Mouse (Mus musculus) liver, embryonic 16.5 days (tissue): Measurements from ENCODE around the gene Rnaseh2c. TPM values are rescaled to one million over a fixed set of nuclear protein-coding genes. Genes with fewer than 3 reads are reported as not detected.
A peak's percentile ranks its signal among the peaks of the same experiment; 100 is the strongest.

ENCODE experiments used
- ATAC-seq: fragments of 200-750 bp; cut with Nextera tagmentation; 2 replicates; pipeline ENCODE4 v1.8.0; 2017; ENCODE audit warnings: low read depth, mild to moderate bottlenecking, moderate number of reproducible peaks, moderate library complexity
- H3K27ac ChIP-seq: fragments of 300-500 bp; sonication (generic); 2 replicates; pipeline ENCODE4 v1.5.1; 2014; ENCODE audit warnings: mild to moderate bottlenecking, low read length
- H3K27me3 ChIP-seq: fragments of 300-500 bp; sonication (generic); 2 replicates; pipeline ENCODE4 v1.6.1; 2014; ENCODE audit warnings: low read depth, low read length, mixed read lengths; ENCODE audit not compliant: control insufficient read depth, insufficient read depth
- H3K36me3 ChIP-seq: fragments of 300-500 bp; sonication (generic); 2 replicates; pipeline ENCODE4 v1.6.1; 2014; ENCODE audit warnings: mild to moderate bottlenecking; ENCODE audit not compliant: control insufficient read depth, insufficient read depth
- H3K4me1 ChIP-seq: fragments of 300-500 bp; sonication (generic); 2 replicates; pipeline ENCODE4 v1.6.1; 2014; ENCODE audit warnings: low read depth, low read length, mixed read lengths; ENCODE audit not compliant: control insufficient read depth
- H3K4me2 ChIP-seq: fragments of 300-500 bp; sonication (generic); 2 replicates; pipeline ENCODE4 v1.6.1; 2014; ENCODE audit warnings: low read depth, low read length, mixed read lengths
- H3K4me3 ChIP-seq: fragments of 300-500 bp; sonication (generic); 2 replicates; pipeline ENCODE4 v1.5.1; 2014; ENCODE audit warnings: low read depth, mild to moderate bottlenecking, low read length
- H3K9ac ChIP-seq: fragments of 300-500 bp; sonication (generic); 2 replicates; pipeline ENCODE4 v1.6.1; 2014; ENCODE audit warnings: low read depth, low read length
- H3K9me3 ChIP-seq: fragments of 300-500 bp; sonication (generic); replicated peaks from 2 replicates; pipeline ENCODE4 v1.6.1; 2016; ENCODE audit warnings: low read length; ENCODE audit not compliant: control insufficient read depth
- WGBS: fragments of 180-500 bp; shearing (Covaris S2); extraction: QIAGEN DNeasy Blood & Tissue Kit; methylation state at CpG from one replicate; pipeline ENCODE4 v1.1.7; 2014; ENCODE audit not compliant: insufficient replicate concordance; 5-methylcytosine and 5-hydroxymethylcytosine counted together
- polyA plus RNA-seq: library from polyadenylated mRNA; unstranded; fragments of >200 nt; fragmentation: Nextera tagmentation; extraction: Ambion mirVana; gene quantifications from 2 replicates; pipeline ENCODE4 v1.2.1, GENCODE M21; 2015

Gene Rnaseh2c
- polyA plus RNA-seq, 1 experiment from 2014 or later: 92.2 TPM

DNA sequence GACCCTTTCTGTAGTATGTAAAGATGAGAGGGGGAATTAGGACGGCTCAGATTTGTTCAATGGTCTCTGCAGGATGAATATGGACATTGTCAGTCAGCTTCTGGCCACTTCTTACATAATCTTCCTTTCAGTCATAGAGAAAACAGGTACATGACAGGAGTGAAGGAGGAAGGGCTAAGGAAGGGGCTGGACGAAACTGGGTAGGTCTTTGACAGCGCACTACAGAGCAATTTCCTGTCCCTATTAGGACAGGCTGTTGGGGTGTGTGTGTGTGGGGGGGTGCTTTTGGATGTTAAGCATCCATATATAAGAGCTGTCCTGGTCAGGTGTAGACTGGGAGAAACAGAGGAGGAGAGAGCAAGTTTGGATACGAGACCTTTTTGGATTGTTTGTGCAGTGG is 2.4 kb upstream of the Rnaseh2c start:
- Histone ChIP-seq H3K27me3 (no peaks in the 10 kb centered on the region), H3K9me3 (no peaks in the 10 kb centered on the region), H3K4me3 (no peak overlapping the region), H3K9ac (no peak overlapping the region), H3K27ac (no peak overlapping the region; the same call in 1 of the 2 replicates), H3K4me2 (no peak overlapping the region), H3K4me1 (peaks cover 14% of the 10 kb centered on the region), H3K36me3 (peaks cover 4% of the 10 kb centered on the region)
- no peak for ATAC-seq
- WGBS: 53% methylated on average over 4 of the region's 4 CpGs

DNA sequence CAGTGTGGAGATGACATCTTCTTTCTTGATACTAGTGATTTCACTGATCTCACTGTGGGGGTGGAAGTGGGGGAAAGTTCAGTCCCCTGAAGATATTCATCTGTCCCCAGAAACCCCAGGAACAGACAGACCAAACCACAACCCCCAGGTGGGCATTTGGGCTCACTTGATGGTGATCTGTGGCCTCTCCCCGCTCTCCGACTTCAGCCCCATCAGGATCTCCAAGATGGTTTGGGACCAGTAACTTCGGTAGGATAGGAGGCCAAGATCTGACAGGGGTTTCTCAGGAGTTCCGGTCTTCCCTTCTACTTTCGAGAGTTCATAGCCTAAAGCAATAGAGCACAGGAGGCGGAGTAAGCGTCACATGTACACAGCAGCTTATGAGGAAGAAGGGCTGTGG is 2.0 kb downstream of the Rnaseh2c start:
- Histone ChIP-seq H3K9ac (no peak overlapping the region), H3K4me2 (no peak overlapping the region), H3K4me1 (peaks cover 15% of the 10 kb centered on the region), H3K9me3 (no peaks in the 10 kb centered on the region), H3K27me3 (no peaks in the 10 kb centered on the region), H3K27ac (no peak overlapping the region), H3K4me3 (no peak overlapping the region), H3K36me3 (peaks cover 27% of the 10 kb centered on the region)
- 84% methylated on average over 7 of the region's 7 CpGs for WGBS
- no peak for ATAC-seq

DNA sequence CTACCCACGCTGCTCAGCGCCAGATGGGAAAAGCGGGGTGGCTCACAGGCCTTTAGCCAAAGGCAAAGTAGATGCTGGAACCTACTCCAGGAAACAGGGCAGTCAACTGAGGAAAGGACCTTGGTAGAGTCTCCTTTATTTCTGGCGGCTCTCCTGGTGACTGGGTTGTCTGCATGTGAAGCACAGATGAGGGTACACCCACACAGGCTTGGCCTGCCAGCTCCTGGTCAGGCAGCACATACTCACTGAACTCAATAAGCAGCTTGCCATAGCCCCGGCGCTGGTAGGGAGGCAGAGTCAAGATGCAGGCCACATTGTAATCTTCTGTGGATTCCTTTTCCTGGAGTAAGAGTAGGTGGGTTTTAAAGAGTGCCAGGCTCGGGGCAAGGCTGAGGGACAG is 3.5 kb downstream of the Rnaseh2c start:
- H3K27me3 ChIP-seq: no peaks in the 10 kb centered on the region
- H3K4me1 ChIP-seq: peaks cover 24% of the 10 kb centered on the region
- no peak overlapping the region for H3K4me2 ChIP-seq
- no peak overlapping the region for H3K27ac ChIP-seq
- no peak overlapping the region for H3K4me3 ChIP-seq
- H3K36me3 ChIP-seq: peaks cover 27% of the 10 kb centered on the region
- H3K9me3 ChIP-seq: no peaks in the 10 kb centered on the region
- no peak for ATAC-seq
- WGBS: 80% methylated on average over 7 of the region's 7 CpGs
- H3K9ac ChIP-seq: no peak overlapping the region

DNA sequence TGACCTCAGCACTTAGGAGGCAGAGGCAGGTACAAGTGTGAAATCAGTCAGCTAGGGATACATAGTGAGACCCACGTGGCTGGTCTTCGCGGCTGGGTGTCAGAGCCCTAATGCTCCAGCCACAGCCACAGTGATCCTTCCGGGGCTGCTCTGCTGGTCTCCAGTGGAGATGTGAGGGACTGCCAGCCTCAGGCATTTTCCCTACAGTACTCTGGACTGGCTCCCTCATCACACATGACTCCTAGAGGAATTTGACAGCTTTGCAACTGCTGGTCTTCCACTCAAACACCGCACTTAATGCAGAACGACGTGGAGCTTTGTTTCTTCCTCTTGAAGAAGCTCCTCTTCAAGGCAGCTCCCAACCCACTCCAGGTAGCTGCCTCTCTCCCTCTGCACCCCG is 4.5 kb downstream of the Rnaseh2c start:
- Histone ChIP-seq H3K27ac (no peak overlapping the region), H3K36me3 (peaks cover 27% of the 10 kb centered on the region), H3K4me3 (no peak overlapping the region), H3K4me2 (no peak overlapping the region), H3K9me3 (no peaks in the 10 kb centered on the region), H3K27me3 (no peaks in the 10 kb centered on the region), H3K9ac (no peak overlapping the region), H3K4me1 (peaks cover 32% of the 10 kb centered on the region)
- 84% methylated on average over 8 of the region's 8 CpGs for whole genome bisulfite sequencing
- no peak for ATAC-seq

DNA sequence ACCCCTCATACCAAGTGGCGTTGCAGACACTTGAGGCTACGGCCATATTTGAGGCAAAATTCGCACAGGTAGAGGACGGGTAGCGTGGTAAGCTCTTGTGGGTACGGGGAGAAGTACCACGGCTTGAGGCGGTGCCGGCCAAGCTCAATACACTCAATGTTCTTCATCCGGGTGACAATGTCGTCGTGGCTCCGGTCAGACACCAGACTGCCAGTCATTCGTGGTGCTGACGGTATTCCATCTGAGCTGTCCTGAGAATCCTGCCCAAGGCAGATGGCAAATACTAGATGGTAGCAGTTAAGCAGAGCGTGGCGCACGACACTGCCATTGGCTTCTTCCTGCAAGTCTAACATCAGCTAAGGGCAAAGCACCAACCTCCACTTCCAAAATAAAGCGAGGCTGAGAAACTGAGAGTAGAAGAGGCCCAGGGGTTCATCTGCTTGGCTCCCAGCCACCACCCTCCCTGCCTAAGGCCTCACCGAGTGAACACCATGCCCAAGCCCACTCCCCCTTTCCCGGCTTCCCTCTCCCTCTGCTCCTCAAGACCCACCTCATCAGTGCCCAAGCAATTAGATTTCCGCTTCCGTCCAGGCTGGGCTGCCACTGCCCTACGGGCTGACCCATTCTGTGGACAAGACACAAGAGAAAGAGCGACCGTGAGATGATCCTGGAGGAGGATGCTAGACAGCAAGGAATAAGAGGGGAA is 6.2 kb downstream of the Rnaseh2c start:
- Histone ChIP-seq H3K9ac (no peak overlapping the region), H3K9me3 (no peaks in the 10 kb centered on the region), H3K36me3 (peaks cover 27% of the 10 kb centered on the region), H3K27me3 (no peaks in the 10 kb centered on the region), H3K27ac (no peak overlapping the region), H3K4me2 (no peak overlapping the region), H3K4me1 (peaks cover 35% of the 10 kb centered on the region), H3K4me3 (no peak overlapping the region)
- ATAC-seq: no peak
- WGBS: 88% methylated on average over 26 of the region's 26 CpGs

DNA sequence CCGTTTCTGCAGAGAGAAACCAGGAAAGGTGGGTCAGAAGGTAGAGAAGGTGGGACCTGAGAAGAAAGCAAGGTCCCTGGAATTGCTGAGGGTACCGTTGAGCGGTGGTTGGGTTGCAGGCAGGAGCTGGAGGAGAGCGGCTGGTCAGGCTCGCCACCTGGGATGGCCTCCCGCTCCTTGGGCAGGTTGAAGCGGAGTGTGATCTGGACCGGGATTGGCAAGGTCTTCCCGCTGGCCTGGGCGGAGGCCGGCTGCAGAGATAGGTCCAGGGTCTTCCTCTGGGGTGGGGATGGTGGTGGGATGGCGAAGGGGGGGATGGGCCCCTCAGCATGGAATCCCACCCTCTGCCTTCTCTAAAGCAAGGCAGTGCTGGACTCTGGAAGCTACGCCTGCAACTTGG is 7.0 kb downstream of the Rnaseh2c start:
- Histone ChIP-seq H3K9me3 (no peaks in the 10 kb centered on the region), H3K9ac (no peak overlapping the region), H3K4me1 (peaks cover 36% of the 10 kb centered on the region), H3K27me3 (no peaks in the 10 kb centered on the region), H3K27ac (no peak overlapping the region; the same call in 1 of the 2 replicates), H3K4me2 (peak overlapping the region; percentile 83), H3K36me3 (peaks cover 27% of the 10 kb centered on the region), H3K4me3 (peak overlapping the region; percentile 67; the same call in 1 of the 2 replicates)
- WGBS: 89% methylated on average over 13 of the region's 13 CpGs
- no peak for ATAC-seq

DNA sequence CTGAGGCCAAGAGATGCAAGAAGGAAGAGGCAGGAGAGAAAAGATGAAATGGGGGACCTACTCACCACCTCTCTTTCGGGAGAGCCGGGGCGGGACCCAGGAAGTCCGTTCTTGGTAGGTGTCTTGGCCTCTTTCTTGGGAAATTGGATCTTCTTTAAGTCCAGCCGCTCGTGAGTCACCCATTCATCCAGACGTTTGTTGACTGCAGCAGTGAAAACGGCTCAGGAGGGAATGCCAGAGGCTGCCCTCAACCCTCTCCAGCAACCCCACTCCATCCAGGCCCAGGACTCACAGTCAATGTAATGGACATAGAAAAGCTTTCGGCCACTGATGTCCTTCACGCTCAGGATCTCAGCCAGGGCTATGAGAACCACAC is 7.5 kb downstream of the Rnaseh2c start:
- H3K9ac ChIP-seq: peak overlapping the region; percentile 77
- no peaks in the 10 kb centered on the region for H3K27me3 ChIP-seq
- WGBS: 57% methylated on average over 10 of the region's 10 CpGs
- H3K4me1 ChIP-seq: peaks cover 34% of the 10 kb centered on the region
- H3K36me3 ChIP-seq: peaks cover 23% of the 10 kb centered on the region
- ATAC-seq: no peak
- H3K9me3 ChIP-seq: no peaks in the 10 kb centered on the region
- peak overlapping the region; percentile 18 for H3K27ac ChIP-seq
- peak overlapping the region; percentile 67 for H3K4me3 ChIP-seq
- peak overlapping the region; percentile 83 for H3K4me2 ChIP-seq

DNA sequence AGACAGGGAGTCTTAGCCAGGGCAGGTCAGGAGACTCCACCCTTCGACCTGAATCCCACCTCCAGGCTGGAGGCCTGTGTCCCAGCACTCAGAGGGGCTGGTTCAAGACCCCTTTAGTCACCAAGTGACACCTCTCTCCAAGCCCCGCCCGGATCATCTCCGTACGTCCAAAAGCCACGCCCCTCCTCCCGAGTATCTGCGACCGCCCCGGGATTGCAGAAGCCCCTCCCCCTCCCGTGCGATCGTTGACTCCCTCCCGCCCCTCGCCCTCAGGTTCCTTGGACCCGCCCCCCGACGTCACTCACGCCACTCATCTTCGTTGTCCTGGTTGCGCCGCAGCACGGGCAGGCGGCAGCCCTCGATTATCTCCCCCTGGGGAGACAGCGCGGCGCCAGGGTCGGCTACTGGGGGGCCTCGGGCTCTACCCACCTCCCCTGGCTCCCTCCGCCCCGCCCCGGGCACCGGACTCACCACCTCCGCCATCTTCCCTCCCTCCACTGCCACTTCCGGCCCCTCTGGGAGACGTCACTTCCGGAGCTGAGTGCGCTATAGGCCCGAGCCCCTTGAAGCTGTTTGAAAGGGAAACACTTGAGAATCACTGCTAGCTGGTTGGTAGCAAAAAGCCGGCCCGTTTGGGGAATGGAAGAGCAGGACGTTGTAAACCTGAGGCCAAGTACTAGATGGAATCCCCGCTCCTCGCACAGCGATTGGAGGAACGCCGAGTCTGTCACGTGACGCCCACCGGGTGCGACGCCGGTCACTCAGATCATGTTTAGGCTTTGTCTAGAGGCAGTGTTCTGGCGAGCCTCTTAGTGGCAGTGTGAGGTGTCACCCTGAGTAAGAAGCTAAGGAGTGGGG is 8.1 kb downstream of the Rnaseh2c start, which contains the start of gene Kat5:
TSS of gene Kat5 (minus strand) at position 691 of the 858 bp plus-strand sequence.
- Histone ChIP-seq H3K27ac (peak within 1 kb of the TSS; percentile 81), H3K9ac (peak within 1 kb of the TSS; percentile 77), H3K4me3 (peak within 1 kb of the TSS; percentile 67), H3K4me1 (peaks cover 34% of the 10 kb centered on the region), H3K4me2 (peak within 1 kb of the TSS; percentile 83), H3K9me3 (no peaks in the 10 kb centered on the region), H3K27me3 (no peaks in the 10 kb centered on the region), H3K36me3 (peaks cover 17% of the 10 kb centered on the region)
- ATAC-seq: peak; percentile 88
- under 1% methylated on average over 55 of the region's 55 CpGs for WGBS

DNA sequence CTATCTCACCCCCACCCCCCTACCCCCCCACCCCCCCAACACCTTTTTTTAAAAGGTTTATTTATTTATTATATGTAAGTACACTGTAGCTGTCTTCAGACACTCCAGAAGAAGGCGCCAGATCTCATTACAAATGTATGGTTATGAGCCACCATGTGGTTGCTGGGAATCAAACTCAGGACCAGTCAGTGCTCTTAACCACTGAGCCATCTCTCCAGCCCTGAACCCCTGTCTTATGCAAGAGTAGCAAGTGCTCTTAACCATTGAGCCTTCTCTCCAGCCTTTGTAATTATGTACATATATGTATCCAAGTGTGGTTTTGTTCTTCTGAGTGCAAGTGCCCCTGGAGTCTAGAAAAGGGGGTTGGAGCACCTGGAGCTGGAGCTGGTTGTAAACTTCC is 10.3 kb downstream of the Rnaseh2c start:
- Histone ChIP-seq H3K9me3 (no peaks in the 10 kb centered on the region), H3K4me3 (no peak overlapping the region), H3K36me3 (peaks cover 11% of the 10 kb centered on the region), H3K27ac (no peak overlapping the region), H3K9ac (no peak overlapping the region), H3K4me1 (peaks cover 34% of the 10 kb centered on the region), H3K27me3 (no peaks in the 10 kb centered on the region), H3K4me2 (no peak overlapping the region)
- WGBS: 73% methylated on average over 1 of the region's 1 CpGs
- ATAC-seq: no peak
